Mouse (Mus musculus): ENCODE data around the gene Rnf227.

DNA sequence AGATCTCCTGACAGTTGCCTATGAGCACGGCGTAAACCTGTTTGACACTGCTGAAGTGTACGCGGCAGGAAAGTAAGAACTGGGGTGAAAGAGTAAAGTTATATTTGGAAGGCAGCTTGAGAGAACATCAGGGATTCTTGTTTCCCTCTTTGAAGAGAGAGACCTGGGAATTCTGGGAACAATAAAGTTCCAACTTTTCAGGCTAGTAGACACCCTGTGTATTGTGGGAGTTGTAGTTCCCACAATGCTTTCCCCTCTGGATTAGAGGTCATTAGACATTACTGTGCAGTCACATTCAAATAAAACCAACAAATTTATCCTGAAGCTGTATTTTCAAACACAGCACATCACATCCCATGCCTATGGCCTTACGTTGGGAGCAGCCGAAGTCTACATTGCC lies 11.7 kb upstream of the Rnf227 start:
- TF ChIP-seq POLR2A (IDR thresholded peaks at IDR 0.05; ENCODE audit: insufficient read depth, low read length) (no peak), CTCF (IDR thresholded peaks at IDR 0.05; ENCODE audit: low read depth, low read length) (no peak)
